Mouse (Mus musculus) olfactory bulb, adult 2 months (tissue): ENCODE results near the gene Bcas3.
A peak's percentile ranks its signal among the peaks of the same experiment; 100 is the strongest.

Experiments
- CTCF ChIP-seq: fragments of 200-500 bp; IDR thresholded peaks from 2 replicates; pipeline ENCODE4 v1.5.1; 2012; ENCODE audit warnings: low read depth, mild to moderate bottlenecking, low read length, moderate library complexity; ENCODE audit not compliant: insufficient read depth
- POLR2A ChIP-seq: fragments of 200-500 bp; IDR thresholded peaks from 2 replicates; pipeline ENCODE4 v1.6.1; 2012; ENCODE audit warnings: mild to moderate bottlenecking, low read depth, low read length, moderate library complexity; ENCODE audit not compliant: insufficient read depth

- no peak for TF ChIP-seq CTCF
- TF ChIP-seq POLR2A, result peak; percentile 63; the same call in 1 of the 2 replicates
Measured at GRCm38 (mm10) chr11:85310713-85311574, 42.0 kb upstream of the Bcas3 start, which contains the start of gene Ppm1d.
